Mouse (Mus musculus) right cerebral cortex, postnatal 25 days (tissue): ENCODE results near the gene Prss16.

Source experiments
- DNase-seq: peaks from one replicate; pipeline ENCODE4 v3.0.0; 2022

The Prss16 gene

GRCm38 (mm10) chr13:21969816-21970215 lies 39.7 kb downstream of the Prss16 start:
- no peak for DNase-seq

- DNase-seq: no peak
Measured at GRCm38 (mm10) chr13:21969269-21969668, 40.3 kb downstream of the Prss16 start.
